Mouse (Mus musculus) heart, adult 2 months (tissue): ENCODE measurements around the gene Ntn1. TPM values are rescaled to one million over a fixed set of nuclear protein-coding genes. Genes with fewer than 3 reads are reported as not detected.

Experiments used
- DNase-seq, 2 experiments: peaks; one replicate each; pipeline ENCODE4 v3.0.0; 2021
- H3K27ac ChIP-seq: fragments of 200-600 bp; 2 replicates; pipeline ENCODE4 v1.8.1; 2022
- H3K27me3 ChIP-seq: fragments of 200-500 bp; 2 replicates; pipeline ENCODE4 v1.6.1; 2012; ENCODE audit warnings: mild to moderate bottlenecking, low read length, inconsistent platforms, mixed read lengths; ENCODE audit not compliant: control insufficient read depth, insufficient read depth
- H3K36me3 ChIP-seq: fragments of 200-500 bp; 2 replicates; pipeline ENCODE4 v1.6.1; 2012; ENCODE audit warnings: low read length, inconsistent platforms; ENCODE audit not compliant: control insufficient read depth, insufficient read depth
- H3K4me1 ChIP-seq: fragments of 200-500 bp; 2 replicates; pipeline ENCODE4 v1.6.1; 2011; ENCODE audit warnings: low read length; ENCODE audit not compliant: control insufficient read depth, insufficient read depth
- H3K4me3 ChIP-seq: fragments of 200-600 bp; 2 replicates; pipeline ENCODE4 v1.8.1; 2022
- H3K79me2 ChIP-seq: fragments of 200-500 bp; replicated peaks from 2 replicates; pipeline ENCODE4 v1.6.1; 2012; ENCODE audit warnings: mild to moderate bottlenecking, inconsistent platforms, low read length, moderate library complexity, mixed read lengths; ENCODE audit not compliant: control insufficient read depth, insufficient read depth
- H3K9ac ChIP-seq: fragments of 200-500 bp; 2 replicates; pipeline ENCODE4 v1.6.1; 2012; ENCODE audit warnings: low read depth, mild to moderate bottlenecking, control low read depth, inconsistent platforms, low read length, mixed read lengths
- CTCF ChIP-seq: fragments of 200-600 bp; IDR thresholded peaks from 2 replicates; pipeline ENCODE4 v1.8.1; 2022; ENCODE audit warnings: antibody characterized with exemption, mild to moderate bottlenecking, moderate library complexity
- EP300 ChIP-seq: fragments of 200-500 bp; IDR thresholded peaks from 2 replicates; pipeline ENCODE4 v1.6.1; 2011; ENCODE audit warnings: low read depth, low read length, control low read depth; ENCODE audit not compliant: insufficient read depth
- POLR2A ChIP-seq: fragments of 200-500 bp; IDR thresholded peaks from 2 replicates; pipeline ENCODE4 v1.6.1; 2011; ENCODE audit warnings: mild to moderate bottlenecking, low read depth, low read length, control low read depth; ENCODE audit not compliant: insufficient read depth
- WGBS: fragments of 180-500 bp; shearing (Covaris S2); methylation state at CpG from one replicate; pipeline ENCODE4 v1.1.7; 2018; 5-methylcytosine and 5-hydroxymethylcytosine counted together
- intact Hi-C: fragments of 180-260 bp; cut with DNase I; formaldehyde crosslinking; loops from one replicate; pipeline ENCODE4 v1.15.1; 2025
- polyA plus RNA-seq: library from polyadenylated mRNA; depleted of rRNA; stranded (reverse); fragments of >200 nt; gene quantifications from 2 replicates; pipeline ENCODE4 v1.2.3, GENCODE M21; 2012
- total RNA-seq, 2 experiments: library from RNA; stranded (reverse); gene quantifications; 2 replicates each; pipeline ENCODE4 v1.2.3; 2021

Gene Ntn1
- total and polyA plus RNA-seq, 3 experiments = 32.4 to 70.5 (median 55.1) TPM

DNA sequence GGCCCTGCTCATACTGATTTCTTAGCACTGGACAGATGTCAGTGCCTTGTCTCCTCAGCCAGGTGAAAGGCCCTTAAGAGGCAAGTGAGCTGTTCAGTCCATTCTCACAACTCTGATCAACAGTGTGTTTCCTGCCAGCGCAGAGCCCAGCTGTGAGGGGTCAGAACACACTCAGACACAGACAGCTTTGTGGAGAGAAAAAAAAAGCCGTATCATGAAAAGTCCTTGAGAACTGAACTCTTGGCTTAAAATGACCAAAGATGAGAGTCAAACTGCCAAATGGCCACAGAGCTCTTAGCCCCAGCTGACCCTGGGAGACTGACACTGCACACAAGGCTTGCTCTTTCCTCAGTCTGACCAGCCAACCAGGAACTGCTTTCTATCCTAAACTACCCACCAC is 192.6 kb downstream of the Ntn1 start:
- no peaks in the 10 kb centered on the region for H3K79me2 ChIP-seq
- no peak for DNase-seq
- TF ChIP-seq POLR2A = no peak
- TF ChIP-seq EP300 = no peak
- no peak for TF ChIP-seq CTCF

DNA sequence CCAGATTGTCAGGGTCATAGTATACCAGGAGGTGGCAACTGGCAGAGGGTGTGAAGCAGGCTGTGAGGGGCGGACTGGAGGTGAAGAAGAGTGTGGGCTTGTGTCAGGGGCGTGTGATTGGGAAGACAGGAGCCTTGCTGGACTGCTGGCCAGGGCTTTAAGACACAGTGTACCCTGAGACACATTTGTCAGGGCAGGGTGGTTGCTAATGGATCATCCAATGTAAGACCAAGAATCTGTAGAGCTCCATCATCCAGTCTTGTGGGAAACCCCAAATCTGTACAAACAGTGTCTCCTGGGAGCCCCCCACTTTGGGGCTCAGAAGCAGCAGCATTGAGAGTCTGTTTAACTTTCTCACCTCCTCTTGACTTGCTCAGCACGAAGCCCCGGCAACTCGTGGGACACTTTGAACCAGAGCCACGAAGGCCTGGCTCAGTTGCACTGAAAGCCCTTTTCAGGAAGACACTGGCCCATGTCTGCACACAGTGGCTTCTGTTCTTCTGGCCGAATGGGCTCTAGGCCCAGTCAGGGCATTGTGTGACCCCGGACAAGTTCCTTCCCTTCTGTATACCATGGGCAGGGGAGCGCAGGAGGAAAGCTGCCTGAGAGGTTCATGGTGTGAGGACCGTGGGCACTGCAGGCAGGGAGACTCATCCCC is 194.9 kb downstream of the Ntn1 start:
- Histone ChIP-seq H3K27me3 (no peaks in the 10 kb centered on the region), H3K27ac (no peak overlapping the region), H3K4me1 (peaks cover 5% of the 10 kb centered on the region; the same call in 1 of the 2 replicates), H3K36me3 (no peaks in the 10 kb centered on the region), H3K79me2 (no peaks in the 10 kb centered on the region), H3K9ac (no peak overlapping the region), H3K4me3 (no peak overlapping the region)
- no peak for TF ChIP-seq CTCF
- no peak for TF ChIP-seq EP300
- TF ChIP-seq POLR2A = no peak
- no peak for DNase-seq
- WGBS = 82% methylated on average over 10 of the region's 10 CpGs
- intact Hi-C loops = no loop called here

More for the DNA sequence above, 192.6 kb downstream of the Ntn1 start:
- no peak overlapping the region for H3K4me3 ChIP-seq
- WGBS = 91% methylated on average over 2 of the region's 2 CpGs
- no peaks in the 10 kb centered on the region for H3K36me3 ChIP-seq
- no peak overlapping the region; the same call in 1 of the 2 replicates for H3K27ac ChIP-seq
- H3K9ac ChIP-seq = no peak overlapping the region
- H3K27me3 ChIP-seq = no peaks in the 10 kb centered on the region
- intact Hi-C loops = no loop called here
- peaks cover 6% of the 10 kb centered on the region; the same call in 1 of the 2 replicates for H3K4me1 ChIP-seq

DNA sequence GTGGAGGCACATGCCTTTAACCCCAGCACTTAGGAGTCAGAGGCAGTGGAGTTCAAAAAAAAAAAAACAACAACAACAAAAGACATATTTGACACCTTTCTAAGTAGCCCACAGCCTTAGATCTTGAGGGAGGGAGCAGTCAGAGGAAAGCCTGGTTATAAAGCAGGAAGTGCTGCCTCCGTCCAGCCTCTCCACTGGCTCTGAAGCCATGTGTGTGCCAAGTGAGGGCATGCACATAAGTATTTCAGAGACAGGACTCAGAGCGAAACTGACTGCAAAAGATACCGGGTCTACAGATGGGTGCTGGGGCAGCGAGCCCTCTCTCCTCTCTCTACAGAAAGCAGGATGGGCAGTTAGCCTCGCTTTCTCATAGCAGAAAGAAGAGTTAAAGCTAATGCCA is 196.2 kb downstream of the Ntn1 start:
- Histone ChIP-seq H3K4me1 (peaks cover 8% of the 10 kb centered on the region), H3K27ac (no peak overlapping the region), H3K9ac (no peak overlapping the region), H3K36me3 (no peaks in the 10 kb centered on the region), H3K27me3 (no peaks in the 10 kb centered on the region), H3K79me2 (no peaks in the 10 kb centered on the region), H3K4me3 (no peak overlapping the region)
- no peak for DNase-seq
- intact Hi-C loops = no loop called here
- TF ChIP-seq CTCF = no peak
- no peak for TF ChIP-seq EP300
- TF ChIP-seq POLR2A = no peak
- 75% methylated on average over 5 of the region's 5 CpGs for WGBS

DNA sequence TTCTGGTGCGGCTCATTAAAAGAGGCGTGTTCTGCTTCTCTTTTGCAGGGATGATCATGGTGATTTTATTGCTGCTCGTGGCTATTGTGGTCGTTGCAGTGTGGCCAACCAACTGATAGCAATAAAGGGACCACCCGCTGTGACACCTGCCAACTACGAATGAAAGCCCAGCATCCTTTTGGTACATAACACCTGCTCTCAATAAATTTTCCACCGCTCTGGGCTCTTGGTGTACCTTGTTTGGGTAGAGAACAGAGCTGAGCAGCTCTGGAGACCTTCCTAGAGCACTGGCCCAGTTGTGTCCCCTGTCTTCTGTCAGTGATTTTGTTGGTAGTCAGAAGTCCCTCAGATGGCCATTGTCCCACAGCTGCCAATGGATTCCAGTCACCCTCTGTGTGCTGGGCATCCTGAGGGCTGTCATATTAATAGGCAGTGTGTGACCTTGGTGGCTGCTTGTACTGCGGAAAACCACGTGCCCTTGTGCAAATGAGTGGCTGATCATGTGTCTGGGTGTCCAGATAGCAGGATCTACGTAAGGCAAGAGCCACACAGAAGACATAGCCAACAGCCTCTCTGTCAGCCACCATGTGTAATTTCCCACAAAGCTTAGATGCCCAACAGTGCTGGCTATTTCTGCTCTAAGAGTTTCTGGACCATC is 196.8 kb downstream of the Ntn1 start:
- TF ChIP-seq CTCF (no peak), EP300 (peak; percentile 84)
- Histone ChIP-seq H3K4me3 (no peak overlapping the region), H3K36me3 (no peaks in the 10 kb centered on the region), H3K4me1 (peaks cover 8% of the 10 kb centered on the region), H3K27ac (no peak overlapping the region), H3K27me3 (no peaks in the 10 kb centered on the region), H3K79me2 (no peaks in the 10 kb centered on the region), H3K9ac (no peak overlapping the region)
- 75% methylated on average over 10 of the region's 10 CpGs for WGBS
- intact Hi-C loops = no loop called here
- DNase-seq = peak in 1 of 2 experiments; percentile 52

DNA sequence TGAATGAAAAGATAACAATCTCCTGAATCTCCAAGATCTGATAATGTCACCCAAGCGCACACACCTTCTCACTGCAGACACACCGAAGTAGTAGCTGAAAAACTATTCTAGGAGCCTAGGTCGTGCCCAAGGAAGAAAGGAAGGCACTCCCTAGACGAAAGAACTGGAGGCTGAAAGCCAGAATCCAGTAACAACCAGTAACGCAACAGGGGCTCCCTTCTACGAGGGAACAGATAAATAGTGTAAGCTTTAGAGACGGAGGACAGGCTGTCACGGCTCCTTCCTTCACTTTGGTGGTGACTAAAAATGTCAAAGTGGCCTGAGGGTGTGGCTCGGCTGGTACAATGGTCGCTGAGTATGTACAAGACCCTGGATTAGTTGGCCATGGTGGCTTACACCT is 198.1 kb downstream of the Ntn1 start:
- no peak for DNase-seq
- no peak overlapping the region for H3K9ac ChIP-seq
- no peak overlapping the region for H3K27ac ChIP-seq
- no peak for TF ChIP-seq CTCF
- no peak for TF ChIP-seq POLR2A
- TF ChIP-seq EP300 = no peak
- intact Hi-C loops = no loop called here
- peaks cover 4% of the 10 kb centered on the region for H3K4me1 ChIP-seq
- H3K36me3 ChIP-seq = no peaks in the 10 kb centered on the region
- 80% methylated on average over 10 of the region's 10 CpGs for WGBS
- no peaks in the 10 kb centered on the region for H3K79me2 ChIP-seq
- no peaks in the 10 kb centered on the region for H3K27me3 ChIP-seq
- no peak overlapping the region for H3K4me3 ChIP-seq

DNA sequence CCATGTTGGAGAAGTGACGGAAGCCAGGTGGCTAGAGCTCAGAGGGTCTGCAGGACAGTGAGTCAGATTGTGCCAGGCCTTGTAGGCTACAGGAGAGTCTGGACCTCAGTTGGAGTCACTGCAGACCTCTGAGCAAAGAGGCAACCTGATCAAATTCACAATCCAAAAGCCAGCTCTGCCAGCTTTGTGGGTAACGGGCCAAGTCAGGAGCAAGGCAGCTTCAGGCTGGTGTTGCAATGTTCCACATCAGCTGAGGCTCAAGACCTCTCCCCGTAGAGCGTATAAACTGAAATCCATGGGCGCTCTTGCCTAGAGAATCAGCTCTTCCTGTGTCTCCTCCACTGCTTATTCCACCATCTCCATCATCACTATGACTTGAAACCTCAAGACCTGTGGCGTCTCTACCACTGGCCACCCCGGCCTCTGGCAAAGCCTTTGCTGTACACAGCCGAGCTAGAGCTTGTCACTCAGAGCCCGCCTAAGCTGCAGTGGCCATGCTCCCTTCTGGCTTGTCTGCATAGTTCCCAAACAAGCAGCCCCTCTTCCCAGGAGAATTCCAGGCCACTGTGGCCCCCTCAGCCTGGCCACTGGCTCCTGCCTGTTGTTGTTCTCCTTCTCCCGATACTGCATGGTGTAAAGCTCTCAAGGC is 198.7 kb downstream of the Ntn1 start:
- Histone ChIP-seq H3K27me3 (no peaks in the 10 kb centered on the region), H3K4me3 (no peak overlapping the region), H3K9ac (no peak overlapping the region), H3K4me1 (peaks cover 9% of the 10 kb centered on the region), H3K36me3 (no peaks in the 10 kb centered on the region), H3K27ac (no peak overlapping the region), H3K79me2 (no peaks in the 10 kb centered on the region)
- intact Hi-C loops = no loop called here
- DNase-seq = no peak
- 92% methylated on average over 10 of the region's 10 CpGs for WGBS
- TF ChIP-seq EP300 (no peak), CTCF (no peak), POLR2A (no peak)
